16 mouse cellular contexts compared by ENCODE assay signal in genomic region chr12:35287974-35288373, GRCm38 (mm10).
DNase-seq lines count a peak whose midpoint lies in the region; ATAC-seq lines count a peak whose summit lies in the region.
"Had no signal": no experiment of that assay in that cellular context is flagged by ENCODE, and none has a peak within 500 bp of the region (broad histone marks: within the 10 kb centered on the region; RNA-seq: fewer than 3 reads in every experiment).

No protein-coding gene starts in this region.

- DNase-seq in heart, adult 11 months = peak; percentile 91
- DNase-seq in heart, postnatal 4 days = no peak
- peak; percentile 21 for DNase-seq in 3134 (ENCODE audit: extremely low read depth, insufficient read length, low spot score)
- DNase-seq in Muller cell, postnatal 12 days (ENCODE audit: inconsistent ontology term) = peak; percentile 64
- DNase-seq in gastrocnemius, postnatal 14 days = peak; percentile 22
- no peak for DNase-seq in spleen, postnatal 14 days (ENCODE audit: low spot score in 2 of 2)
- DNase-seq: cerebellum, postnatal 36 days; kidney, adult 11 months; kidney, postnatal 14 days; layer of hippocampus, adult 9-11 months; lung, postnatal 10 days; right cerebral cortex, postnatal 4 days had no signal

- no peak for ATAC-seq in erythroblast, adult 5-6 weeks (replicated peaks; ENCODE audit: low FRiP score, poor library complexity, severe bottlenecking)
- ATAC-seq: forebrain, embryonic 15.5 days; hindbrain, embryonic 16.5 days; midbrain, embryonic 15.5 days had no signal

- intact Hi-C loops in gastrocnemius, postnatal 14 days (cut with DNase I; ENCODE audit: low total_unique reads) = no loop called here

Comparison
In these comparisons a context has a peak if more than half of its experiments do, and no peak if none do; other contexts are left out.
1. DNase-seq: peak in heart, adult 11 months (single experiment), 3134 (single experiment), Muller cell, postnatal 12 days (single experiment) and gastrocnemius, postnatal 14 days (single experiment); none in heart, postnatal 4 days (single experiment) and spleen, postnatal 14 days (0 of 2).